Mouse (Mus musculus) midbrain, embryonic 16.5 days (tissue): ENCODE data around the gene Ets2. TPM values are rescaled to one million over a fixed set of nuclear protein-coding genes. Genes with fewer than 3 reads are reported as not detected.

Experiments
- ATAC-seq: fragments of 200-750 bp; cut with Nextera tagmentation; 2 replicates; pipeline ENCODE4 v1.8.0; 2017; ENCODE audit warnings: moderate TSS enrichment
- H3K27ac ChIP-seq: fragments of 300-500 bp; sonication (generic); 2 replicates; pipeline ENCODE4 v1.5.1; 2014; ENCODE audit warnings: mild to moderate bottlenecking, low read length, mixed read lengths
- H3K27me3 ChIP-seq: fragments of 300-500 bp; sonication (generic); 2 replicates; pipeline ENCODE4 v1.6.1; 2014; ENCODE audit warnings: low read depth, low read length, mixed read lengths; ENCODE audit not compliant: control insufficient read depth, insufficient read depth
- H3K36me3 ChIP-seq: fragments of 300-500 bp; sonication (generic); 2 replicates; pipeline ENCODE4 v1.6.1; 2014; ENCODE audit warnings: mild to moderate bottlenecking, low read length, moderate library complexity, mixed read lengths; ENCODE audit not compliant: control insufficient read depth, insufficient read depth
- H3K4me1 ChIP-seq: fragments of 300-500 bp; sonication (generic); 2 replicates; pipeline ENCODE4 v1.6.1; 2014; ENCODE audit warnings: mild to moderate bottlenecking, low read length, mixed read lengths; ENCODE audit not compliant: control insufficient read depth, insufficient read depth
- H3K4me2 ChIP-seq: fragments of 300-500 bp; sonication (generic); 2 replicates; pipeline ENCODE4 v1.6.1; 2014; ENCODE audit warnings: mild to moderate bottlenecking, low read length, mixed read lengths
- H3K4me3 ChIP-seq: fragments of 300-500 bp; sonication (generic); 2 replicates; pipeline ENCODE4 v1.5.1; 2014; ENCODE audit warnings: low read depth, mild to moderate bottlenecking, low read length, moderate library complexity, mixed read lengths
- H3K9ac ChIP-seq: fragments of 300-500 bp; sonication (generic); 2 replicates; pipeline ENCODE4 v1.6.1; 2014; ENCODE audit warnings: low read depth, low read length, mixed read lengths
- H3K9me3 ChIP-seq: fragments of 300-500 bp; sonication (generic); replicated peaks from 2 replicates; pipeline ENCODE4 v1.6.1; 2014; ENCODE audit warnings: mild to moderate bottlenecking, low read length, mixed read lengths; ENCODE audit not compliant: control insufficient read depth, poor library complexity, severe bottlenecking
- WGBS: fragments of 180-500 bp; shearing (Covaris S2); extraction: QIAGEN DNeasy Blood & Tissue Kit; methylation state at CpG from one replicate; pipeline ENCODE4 v1.1.7; 2014; 5-methylcytosine and 5-hydroxymethylcytosine counted together
- polyA plus RNA-seq: library from polyadenylated mRNA; unstranded; fragments of >200 nt; fragmentation: Nextera tagmentation; extraction: Ambion mirVana; gene quantifications from 2 replicates; pipeline ENCODE4 v1.2.1, GENCODE M21; 2015

Ets2 gene
- polyA plus RNA-seq, 1 experiment from 2014 or later = 21.2 TPM

DNA sequence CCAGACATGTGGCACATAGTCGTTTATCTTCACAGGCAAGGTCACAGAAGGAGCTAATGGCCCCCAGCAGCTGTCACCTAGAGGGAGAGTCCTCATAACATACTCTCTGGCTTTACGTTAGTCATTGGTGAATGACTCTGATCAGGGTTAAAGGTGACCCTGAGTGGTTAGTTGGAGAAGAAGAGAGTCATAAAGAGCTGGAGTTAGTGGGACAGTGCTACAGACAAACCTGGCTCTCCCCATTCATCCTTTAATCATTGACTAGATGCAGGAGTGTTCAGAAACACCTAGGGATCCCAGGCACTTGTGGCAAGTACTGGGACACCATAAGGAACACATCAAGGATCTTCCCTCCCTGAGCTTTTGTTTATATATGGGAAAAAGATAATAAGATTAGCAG, 16.1 kb upstream of the Ets2 start:
- Histone ChIP-seq H3K4me2 (no peak overlapping the region), H3K27ac (no peak overlapping the region), H3K4me3 (no peak overlapping the region), H3K36me3 (no peaks in the 10 kb centered on the region), H3K4me1 (no peaks in the 10 kb centered on the region), H3K27me3 (no peaks in the 10 kb centered on the region), H3K9me3 (no peaks in the 10 kb centered on the region), H3K9ac (no peak overlapping the region)
- WGBS = 60% methylated on average over 2 of the region's 2 CpGs
- ATAC-seq = no peak

DNA sequence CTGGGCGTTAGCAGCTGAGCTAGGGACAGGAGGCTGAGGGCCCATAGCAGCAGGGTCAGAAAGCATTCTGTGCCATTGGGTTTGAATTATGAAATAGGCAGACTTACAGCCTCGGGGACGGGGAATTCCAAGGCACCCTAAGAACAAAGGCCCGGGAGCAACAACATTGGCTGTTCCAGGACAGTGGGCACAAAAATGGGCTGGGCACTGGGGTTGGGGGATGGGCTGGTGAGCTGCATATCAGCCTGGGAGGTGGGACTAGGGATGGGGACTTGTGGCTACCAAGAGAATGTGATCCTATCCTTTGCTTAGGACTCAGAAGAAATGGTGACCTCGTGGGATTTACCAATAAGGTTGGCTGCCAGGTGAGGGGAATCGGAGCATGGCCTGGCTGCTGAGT, 15.6 kb upstream of the Ets2 start:
- WGBS = 56% methylated on average over 6 of the region's 6 CpGs

GRCm38 (mm10) chr16:95686901-95687300, 15.0 kb upstream of the Ets2 start:
- Histone ChIP-seq H3K9me3 (no peaks in the 10 kb centered on the region), H3K36me3 (no peaks in the 10 kb centered on the region), H3K4me1 (no peaks in the 10 kb centered on the region), H3K4me2 (no peak overlapping the region), H3K27me3 (no peaks in the 10 kb centered on the region), H3K9ac (no peak overlapping the region), H3K4me3 (no peak overlapping the region), H3K27ac (no peak overlapping the region)
- ATAC-seq = no peak
- 90% methylated on average over 8 of the region's 8 CpGs for WGBS

More for the DNA sequence above, 15.6 kb upstream of the Ets2 start:
- Histone ChIP-seq H3K9ac (no peak overlapping the region), H3K27me3 (no peaks in the 10 kb centered on the region), H3K27ac (no peak overlapping the region), H3K4me1 (no peaks in the 10 kb centered on the region), H3K36me3 (no peaks in the 10 kb centered on the region), H3K9me3 (no peaks in the 10 kb centered on the region), H3K4me2 (no peak overlapping the region), H3K4me3 (no peak overlapping the region)
- no peak for ATAC-seq

DNA sequence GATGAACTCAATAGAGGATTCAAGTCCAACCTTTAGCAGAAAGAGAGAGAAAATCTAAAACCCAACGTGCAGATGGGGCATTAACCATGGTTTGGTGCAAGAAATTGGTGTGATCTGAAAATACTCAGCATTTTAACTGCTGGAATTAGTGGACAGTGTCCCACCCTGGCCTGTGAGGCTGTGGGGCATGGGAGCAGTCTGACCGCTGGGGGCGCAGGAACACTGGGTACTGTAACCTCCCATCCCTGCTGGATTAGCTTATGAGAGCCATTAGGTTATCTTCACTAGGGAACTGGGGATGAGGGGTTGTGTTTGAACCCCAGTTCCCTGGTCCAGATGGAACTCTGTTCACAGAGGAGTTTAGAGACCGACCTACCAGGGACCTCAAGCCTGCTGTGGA, 13.9 kb upstream of the Ets2 start:
- Histone ChIP-seq H3K9me3 (no peaks in the 10 kb centered on the region), H3K36me3 (no peaks in the 10 kb centered on the region), H3K4me1 (no peaks in the 10 kb centered on the region), H3K27ac (no peak overlapping the region), H3K9ac (no peak overlapping the region), H3K4me3 (no peak overlapping the region), H3K4me2 (no peak overlapping the region), H3K27me3 (no peaks in the 10 kb centered on the region)
- no peak for ATAC-seq
- 78% methylated on average over 4 of the region's 4 CpGs for WGBS

DNA sequence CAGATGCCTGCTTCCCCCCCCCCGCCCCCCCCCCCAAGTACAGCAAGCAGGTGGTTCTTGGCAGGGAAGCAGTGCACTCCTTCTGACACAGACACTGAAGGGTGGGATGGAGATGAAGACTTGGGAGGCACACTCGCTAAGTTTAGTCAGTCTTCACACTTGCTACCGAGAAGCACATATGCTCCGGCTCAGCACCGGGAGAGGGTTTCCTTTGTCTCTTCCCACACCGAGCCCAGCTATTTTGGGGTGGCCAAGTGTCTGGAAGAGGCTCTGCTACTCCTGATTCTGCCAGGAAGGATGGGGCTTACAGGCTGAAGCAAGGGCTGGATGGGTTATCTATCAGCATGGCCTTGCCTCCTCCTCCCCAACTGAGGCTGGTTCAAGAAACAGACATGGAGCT, 5.3 kb upstream of the Ets2 start:
- no peaks in the 10 kb centered on the region for H3K9me3 ChIP-seq
- ATAC-seq = no peak
- no peak overlapping the region for H3K9ac ChIP-seq
- H3K36me3 ChIP-seq = no peaks in the 10 kb centered on the region
- H3K27ac ChIP-seq = no peak overlapping the region
- peaks cover 3% of the 10 kb centered on the region; the same call in 1 of the 2 replicates for H3K4me1 ChIP-seq
- WGBS = 48% methylated on average over 6 of the region's 6 CpGs
- no peak overlapping the region for H3K4me3 ChIP-seq
- no peak overlapping the region for H3K4me2 ChIP-seq
- H3K27me3 ChIP-seq = no peaks in the 10 kb centered on the region

DNA sequence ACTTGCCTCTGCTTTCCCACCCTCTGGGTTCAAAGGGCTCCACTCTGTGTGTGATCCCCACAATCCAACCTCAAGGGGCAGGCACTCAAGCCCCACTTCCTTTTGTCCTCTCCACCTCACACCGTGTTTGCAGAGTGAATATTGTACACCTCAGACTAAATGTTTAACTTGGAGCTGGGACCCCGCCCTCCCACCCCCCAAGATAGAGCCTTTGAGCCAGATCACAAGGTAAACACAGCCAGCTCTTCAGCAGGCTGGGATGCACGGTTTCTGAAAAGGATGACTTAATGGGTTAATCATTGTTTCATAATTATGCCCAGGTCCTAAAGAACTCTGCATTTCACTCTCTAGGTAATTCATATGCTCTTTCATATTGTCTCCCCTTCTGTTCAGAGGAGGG, 2.2 kb upstream of the Ets2 start:
- 74% methylated on average over 3 of the region's 3 CpGs for WGBS
- ATAC-seq = no peak
- H3K27ac ChIP-seq = no peak overlapping the region
- peaks cover 12% of the 10 kb centered on the region; the same call in 1 of the 2 replicates for H3K4me1 ChIP-seq
- H3K4me2 ChIP-seq = no peak overlapping the region
- H3K9me3 ChIP-seq = no peaks in the 10 kb centered on the region
- H3K9ac ChIP-seq = no peak overlapping the region
- no peak overlapping the region for H3K4me3 ChIP-seq
- H3K27me3 ChIP-seq = no peaks in the 10 kb centered on the region
- H3K36me3 ChIP-seq = no peaks in the 10 kb centered on the region

DNA sequence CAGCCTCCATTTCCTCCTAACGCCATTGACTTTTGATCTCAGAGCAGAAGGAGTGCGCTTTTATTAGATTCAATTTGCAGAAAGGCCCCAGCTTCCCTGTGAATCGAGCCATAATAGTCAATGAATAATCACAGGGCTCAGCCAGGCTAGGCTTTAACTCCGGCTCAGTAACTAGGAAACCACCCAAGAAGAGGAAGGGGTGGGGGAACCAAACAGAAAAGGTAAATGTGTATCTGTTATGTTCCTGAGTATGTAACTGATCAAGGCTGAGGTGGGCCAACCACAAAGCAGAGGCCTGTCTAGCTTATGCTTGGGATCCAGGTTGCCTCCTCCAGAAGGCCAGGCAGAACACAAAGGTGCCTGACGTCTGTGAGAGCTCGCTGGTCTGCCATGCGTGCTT, 1.7 kb upstream of the Ets2 start:
- Histone ChIP-seq H3K36me3 (no peaks in the 10 kb centered on the region), H3K27ac (no peak overlapping the region), H3K9me3 (no peaks in the 10 kb centered on the region), H3K4me2 (no peak overlapping the region), H3K9ac (no peak overlapping the region), H3K4me1 (peaks cover 13% of the 10 kb centered on the region; the same call in 1 of the 2 replicates), H3K27me3 (no peaks in the 10 kb centered on the region), H3K4me3 (no peak overlapping the region)
- ATAC-seq = no peak
- WGBS = 48% methylated on average over 7 of the region's 7 CpGs

DNA sequence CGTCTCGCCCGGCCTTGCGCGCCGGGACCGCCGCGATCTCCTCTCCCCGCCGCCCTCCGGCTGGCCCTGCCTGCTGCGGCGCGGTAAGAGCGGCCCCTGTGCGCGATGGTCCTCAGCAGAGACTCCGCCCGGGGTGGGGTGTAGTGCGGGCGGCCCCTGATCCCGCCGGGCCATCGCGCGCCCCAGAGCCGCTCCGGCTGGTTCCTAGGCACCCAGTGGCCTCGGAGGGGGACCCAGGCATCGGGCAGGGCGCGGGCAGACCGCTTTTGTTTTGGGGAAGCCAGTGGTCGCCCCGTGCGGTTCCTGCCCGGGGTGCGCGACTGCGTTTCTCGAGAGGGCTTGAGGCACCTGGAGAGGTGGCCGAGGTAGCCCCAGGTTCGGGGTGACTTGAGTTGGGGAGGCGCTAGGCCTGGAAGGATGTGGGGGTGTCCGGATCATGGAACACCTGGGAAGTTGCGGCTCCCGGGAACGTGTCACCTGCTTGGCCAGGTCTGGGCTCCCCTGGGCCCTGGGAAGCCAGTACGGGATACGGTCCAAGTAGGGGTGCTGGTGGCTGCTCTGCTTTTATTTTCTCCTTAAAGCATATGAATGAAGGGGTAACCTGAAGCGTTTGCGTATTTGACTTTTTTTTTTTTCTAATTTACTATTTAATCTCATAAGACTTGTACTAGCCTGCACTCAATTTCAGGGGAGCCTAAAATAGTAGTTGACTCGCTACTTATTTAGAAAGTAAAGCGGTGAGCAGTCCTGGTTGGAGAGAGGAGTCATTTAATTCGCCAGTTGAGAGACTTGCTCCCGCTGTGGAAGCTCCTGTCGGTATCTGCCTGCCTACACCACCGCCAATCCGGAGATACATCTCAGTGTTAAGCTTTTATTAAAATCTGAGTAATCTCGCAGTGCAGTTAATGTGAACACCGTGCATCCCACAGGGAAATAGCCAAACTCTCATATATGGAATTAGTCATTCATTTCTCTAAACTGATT, 979 bp downstream of the Ets2 start:
- Histone ChIP-seq H3K27ac (peak overlapping the region; percentile 91), H3K4me3 (peak overlapping the region; percentile 67), H3K4me2 (peak overlapping the region; percentile 59), H3K4me1 (peaks cover 13% of the 10 kb centered on the region; the same call in 1 of the 2 replicates), H3K27me3 (no peaks in the 10 kb centered on the region), H3K9ac (peak overlapping the region; percentile 88), H3K36me3 (no peaks in the 10 kb centered on the region), H3K9me3 (no peaks in the 10 kb centered on the region)
- WGBS = under 1% methylated on average over 62 of the region's 62 CpGs
- peak; percentile 83 for ATAC-seq

- Histone ChIP-seq H3K4me2 (peak overlapping the region; percentile 45), H3K27ac (no peak overlapping the region), H3K9ac (peak overlapping the region; percentile 22; the same call in 1 of the 2 replicates)
Measured at GRCm38 (mm10) chr16:95703958-95704357, 2.1 kb downstream of the Ets2 start.

More at GRCm38 (mm10) chr16:95703958-95704357, 2.1 kb downstream of the Ets2 start:
- Histone ChIP-seq H3K4me1 (peaks cover 13% of the 10 kb centered on the region; the same call in 1 of the 2 replicates), H3K9me3 (no peaks in the 10 kb centered on the region), H3K36me3 (no peaks in the 10 kb centered on the region), H3K4me3 (peak overlapping the region; percentile 12), H3K27me3 (no peaks in the 10 kb centered on the region)
- ATAC-seq = no peak
- 41% methylated on average over 8 of the region's 8 CpGs for WGBS
